Mouse (Mus musculus) stomach, postnatal 0 days (tissue): ENCODE data around the gene Lrrc37a.

Source experiments
- CTCF ChIP-seq: IDR thresholded peaks from 2 replicates; pipeline ENCODE4 v1.5.1; 2016; ENCODE audit warnings: antibody characterized with exemption, low read depth, mild to moderate bottlenecking, moderate library complexity
- EP300 ChIP-seq: optimal IDR thresholded peaks from 2 replicates; pipeline ENCODE3; 2016; ENCODE audit warnings: antibody characterized with exemption

DNA sequence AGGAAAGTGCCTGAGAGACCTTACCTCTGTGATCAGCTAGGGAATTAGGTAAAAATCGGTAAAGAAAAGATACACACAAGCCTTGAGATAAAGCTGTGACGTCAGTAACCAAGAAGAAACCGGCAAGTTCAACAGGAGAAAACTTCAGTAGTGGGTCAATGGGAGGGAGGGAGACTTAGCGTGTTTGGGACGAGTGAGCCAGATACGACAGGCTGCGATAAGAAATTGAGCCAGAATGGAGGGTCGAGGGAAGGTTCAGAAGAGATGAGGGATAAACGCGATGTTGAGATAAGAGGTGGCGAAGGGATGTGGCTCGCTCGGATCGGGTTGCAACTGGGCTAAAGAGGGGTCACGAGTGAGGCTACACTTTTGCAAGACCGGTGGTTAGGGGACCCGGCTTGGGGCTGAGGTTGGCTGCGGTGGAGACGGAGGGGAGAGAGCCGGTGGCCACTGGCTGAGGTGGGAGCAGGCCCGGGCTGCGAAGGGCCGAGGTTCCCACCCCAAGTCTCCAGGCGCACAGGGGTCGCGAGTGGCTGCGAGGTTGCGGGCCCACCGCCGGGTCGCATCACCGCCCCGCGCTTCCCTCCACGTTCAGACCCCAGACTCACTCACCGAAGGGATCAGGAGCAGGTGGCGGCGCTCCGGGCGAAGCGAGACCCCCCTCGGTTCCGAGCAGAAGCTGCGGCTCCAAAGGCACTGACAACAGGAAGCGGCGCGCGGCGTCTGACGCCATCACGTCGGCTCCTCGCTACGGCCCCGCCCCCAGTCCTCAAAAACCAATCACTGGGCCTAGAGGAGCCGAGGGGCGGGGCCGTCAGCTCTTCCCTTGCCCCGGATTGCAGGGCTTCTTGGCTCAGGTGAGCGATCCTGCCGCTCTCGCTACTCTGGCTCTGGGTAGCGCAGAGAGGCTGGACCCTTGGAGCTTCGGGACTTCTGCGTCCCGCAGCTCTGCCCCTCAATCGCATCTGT lies 92.1 kb downstream of the Lrrc37a start, which contains the start of gene Plekhm1:
- no peak for TF ChIP-seq CTCF
- TF ChIP-seq EP300 = no peak
